Mouse (Mus musculus): Measurements from ENCODE around the gene Gm10959. TPM values are rescaled to one million over a fixed set of nuclear protein-coding genes. Genes with fewer than 3 reads are reported as not detected.

Gene Gm10959
- polyA plus RNA-seq, 2 experiments, result not detected

DNA sequence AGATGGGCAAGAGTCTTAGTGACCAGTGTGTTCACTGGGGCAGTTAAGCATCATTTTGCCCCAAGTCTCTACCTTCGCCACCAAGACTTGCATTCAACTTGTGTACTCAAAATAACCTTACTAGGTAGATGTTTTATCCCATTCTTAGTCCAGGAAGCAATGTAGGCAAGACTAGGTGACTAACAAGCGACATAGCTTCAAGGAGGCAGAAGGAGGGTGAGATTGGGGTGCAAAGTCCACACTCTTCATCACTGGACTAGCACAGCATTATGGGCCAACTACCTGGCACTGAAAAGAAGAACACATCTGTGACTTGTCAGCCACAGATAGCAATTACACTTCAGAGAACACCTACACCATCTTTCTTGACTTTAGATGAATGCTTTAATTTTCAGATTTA lies 42.3 kb downstream of the Gm10959 start:
- WGBS, result 89% methylated on average over 2 of the region's 2 CpGs
- H3K27me3 ChIP-seq (ENCODE audit: control insufficient read depth, insufficient read depth, low read length), result no peaks in the 10 kb centered on the region
- H3K27ac ChIP-seq (replicated peaks; ENCODE audit: low read depth, low read length), result no peak overlapping the region
- TF ChIP-seq POLR2A (IDR thresholded peaks at IDR 0.05; ENCODE audit: borderline replicate concordance, extremely low read depth, insufficient read depth, insufficient read length), result no peak
- no peak overlapping the region for H3K9ac ChIP-seq (ENCODE audit: low read depth, low read length, severe bottlenecking)
- H3K9me3 ChIP-seq (ENCODE audit: control insufficient read depth, low read length), result no peaks in the 10 kb centered on the region
- no peak overlapping the region for H3K4me2 ChIP-seq (replicated peaks; ENCODE audit: low read depth, low read length, severe bottlenecking)
- H3K36me3 ChIP-seq (ENCODE audit: control insufficient read depth, insufficient read depth, low read length), result no peaks in the 10 kb centered on the region
- DNase-seq (ENCODE audit: low spot score), result no peak
- H3K4me1 ChIP-seq (ENCODE audit: control insufficient read depth, insufficient read depth, low read length), result no peaks in the 10 kb centered on the region
- no peak for ATAC-seq (ENCODE audit: low FRiP score, low read depth)
- H3K4me3 ChIP-seq (replicated peaks; ENCODE audit: low read length), result no peak overlapping the region

DNA sequence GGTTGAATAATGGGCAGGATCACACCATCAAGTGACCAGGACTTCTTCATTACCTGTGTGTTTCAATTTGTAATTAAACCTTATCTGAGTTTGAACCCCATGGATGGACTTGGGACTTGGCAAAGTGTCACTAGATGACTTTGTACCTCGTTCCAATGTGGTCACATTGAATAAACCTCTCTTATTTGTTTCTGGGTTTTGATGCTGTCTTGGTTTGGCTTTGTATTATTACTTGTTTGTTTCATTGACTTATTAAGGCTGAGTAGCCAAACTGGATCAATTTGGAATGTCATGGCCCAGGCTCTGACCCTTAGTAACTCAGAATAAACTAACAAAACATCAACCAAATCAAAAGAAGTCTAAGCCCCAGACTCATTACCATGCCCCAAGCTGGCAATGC lies 47.6 kb downstream of the Gm10959 start:
- Histone ChIP-seq H3K27ac (replicated peaks; ENCODE audit: low read depth, low read length) (no peak overlapping the region), H3K36me3 (ENCODE audit: control insufficient read depth, insufficient read depth, low read length) (no peaks in the 10 kb centered on the region), H3K9me3 (ENCODE audit: control insufficient read depth, low read length) (no peaks in the 10 kb centered on the region), H3K27me3 (ENCODE audit: control insufficient read depth, insufficient read depth, low read length) (no peaks in the 10 kb centered on the region), H3K4me2 (replicated peaks; ENCODE audit: low read depth, low read length, severe bottlenecking) (no peak overlapping the region), H3K4me1 (ENCODE audit: control insufficient read depth, insufficient read depth, low read length) (no peaks in the 10 kb centered on the region), H3K4me3 (replicated peaks; ENCODE audit: low read length) (no peak overlapping the region), H3K9ac (ENCODE audit: low read depth, low read length, severe bottlenecking) (no peak overlapping the region)
- no peak for TF ChIP-seq POLR2A (IDR thresholded peaks at IDR 0.05; ENCODE audit: borderline replicate concordance, extremely low read depth, insufficient read depth, insufficient read length)
- DNase-seq (ENCODE audit: low spot score) (no peak), ATAC-seq (ENCODE audit: low FRiP score, low read depth) (no peak)
- 87% methylated on average over 1 of the region's 1 CpGs for WGBS

DNA sequence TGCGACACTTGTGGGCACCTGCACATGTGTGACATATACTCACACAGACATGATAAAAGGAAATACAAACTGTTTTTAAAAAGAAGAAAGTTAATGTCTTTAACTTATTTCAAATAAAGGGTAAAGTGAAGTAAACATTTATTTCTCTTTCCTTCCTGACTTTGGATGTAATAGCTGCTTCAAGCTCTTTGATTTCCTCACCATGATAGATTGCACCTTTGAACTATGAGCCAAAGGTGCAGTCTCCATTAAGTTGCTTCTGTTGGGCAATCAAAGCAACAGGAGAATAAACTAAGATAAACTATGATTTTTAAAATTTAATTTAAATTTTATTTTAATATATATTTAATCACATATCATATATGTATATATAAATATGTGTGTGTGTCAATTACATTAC lies 50.9 kb downstream of the Gm10959 start:
- ATAC-seq (ENCODE audit: low FRiP score, low read depth) (no peak), DNase-seq (ENCODE audit: low spot score) (no peak)
- Histone ChIP-seq H3K4me2 (replicated peaks; ENCODE audit: low read depth, low read length, severe bottlenecking) (no peak overlapping the region), H3K4me1 (ENCODE audit: control insufficient read depth, insufficient read depth, low read length) (no peaks in the 10 kb centered on the region), H3K9ac (ENCODE audit: low read depth, low read length, severe bottlenecking) (no peak overlapping the region), H3K27ac (replicated peaks; ENCODE audit: low read depth, low read length) (no peak overlapping the region), H3K4me3 (replicated peaks; ENCODE audit: low read length) (no peak overlapping the region), H3K27me3 (ENCODE audit: control insufficient read depth, insufficient read depth, low read length) (no peaks in the 10 kb centered on the region), H3K9me3 (ENCODE audit: control insufficient read depth, low read length) (no peaks in the 10 kb centered on the region), H3K36me3 (ENCODE audit: control insufficient read depth, insufficient read depth, low read length) (no peaks in the 10 kb centered on the region)
- WGBS, result 100% methylated on average over 1 of the region's 1 CpGs
- no peak for TF ChIP-seq POLR2A (IDR thresholded peaks at IDR 0.05; ENCODE audit: borderline replicate concordance, extremely low read depth, insufficient read depth, insufficient read length)

GRCm38 (mm10) chr3:122865092-122865491 lies 54.1 kb downstream of the Gm10959 start:
- Histone ChIP-seq H3K9me3 (ENCODE audit: control insufficient read depth, low read length) (no peaks in the 10 kb centered on the region), H3K4me3 (replicated peaks; ENCODE audit: low read length) (no peak overlapping the region), H3K27ac (replicated peaks; ENCODE audit: low read depth, low read length) (no peak overlapping the region), H3K9ac (ENCODE audit: low read depth, low read length, severe bottlenecking) (no peak overlapping the region), H3K4me1 (ENCODE audit: control insufficient read depth, insufficient read depth, low read length) (no peaks in the 10 kb centered on the region), H3K4me2 (replicated peaks; ENCODE audit: low read depth, low read length, severe bottlenecking) (no peak overlapping the region), H3K27me3 (ENCODE audit: control insufficient read depth, insufficient read depth, low read length) (no peaks in the 10 kb centered on the region), H3K36me3 (ENCODE audit: control insufficient read depth, insufficient read depth, low read length) (no peaks in the 10 kb centered on the region)
- no peak for ATAC-seq (ENCODE audit: low FRiP score, low read depth)
- no peak for DNase-seq (ENCODE audit: low spot score)
- TF ChIP-seq POLR2A (IDR thresholded peaks at IDR 0.05; ENCODE audit: borderline replicate concordance, extremely low read depth, insufficient read depth, insufficient read length), result no peak
- 86% methylated on average over 4 of the region's 4 CpGs for WGBS

Other genes with a start within 250 kb of the Gm10959 start
- 5.8 and 6.2 TPM in 2 replicates for gene Pde5a, start 190.4 kb downstream of the Gm10959 start, polyA plus RNA-seq (2012; rRNA removed)
- 4.9 and 5.0 TPM in 2 replicates for gene Pde5a, start 190.4 kb downstream of the Gm10959 start, polyA plus RNA-seq (2014; fragmentation: Nextera tagmentation; extraction: Ambion mirVana)
- gene Fabp2, start 24.3 kb downstream of the Gm10959 start, polyA plus RNA-seq (2012; rRNA removed), result not detected in 2 replicates
- gene Fabp2, start 24.3 kb downstream of the Gm10959 start, polyA plus RNA-seq (2014; fragmentation: Nextera tagmentation; extraction: Ambion mirVana), result not detected in 2 replicates
- gene 1810037I17Rik, start 4.8 kb upstream of the Gm10959 start, polyA plus RNA-seq (2012; rRNA removed), result 41.7 and 48.0 TPM in 2 replicates
- gene 1810037I17Rik, start 4.8 kb upstream of the Gm10959 start, polyA plus RNA-seq (2014; fragmentation: Nextera tagmentation; extraction: Ambion mirVana), result 90.1 and 97.7 TPM in 2 replicates
- gene Usp53, start 65.2 kb upstream of the Gm10959 start, polyA plus RNA-seq (2012; rRNA removed), result 2.4 and 2.8 TPM in 2 replicates
- 7.9 and 8.1 TPM in 2 replicates for gene Usp53, start 65.2 kb upstream of the Gm10959 start, polyA plus RNA-seq (2014; fragmentation: Nextera tagmentation; extraction: Ambion mirVana)
- gene Myoz2, start 115.7 kb upstream of the Gm10959 start, polyA plus RNA-seq (2012; rRNA removed), result 13.9 and 20.2 TPM in 2 replicates
- 20.2 and 34.6 TPM in 2 replicates for gene Myoz2, start 115.7 kb upstream of the Gm10959 start, polyA plus RNA-seq (2014; fragmentation: Nextera tagmentation; extraction: Ambion mirVana)

Data from limb, embryonic 14.5 days (tissue).